Mouse (Mus musculus): ENCODE measurements at regions not wholly inside any gene's neighbourhood (a gene's known extent, or its start where the extent isn't known, plus 50 kb on each side); places are given as distances from the start of the nearest gene placed in this dataset.

GRCm38 (mm10) chr15:63624249-63624648 lies 220.7 kb downstream of the Gsdmc2 start:
- no peak for DNase-seq (ENCODE audit: low read depth, low spot score)
- Histone ChIP-seq H3K4me3 (ENCODE audit: insufficient read depth in 1 of 2, low read depth in 1 of 2, low read length in 2 of 2, poor library complexity in 1 of 2, severe bottlenecking in 1 of 2) (no peak overlapping the region), H3K4me1 (ENCODE audit: control insufficient read depth in 2 of 2, insufficient read depth in 2 of 2, low read length in 2 of 2, poor library complexity in 1 of 2) (no peaks in the 10 kb centered on the region), H3K36me3 (ENCODE audit: control insufficient read depth, insufficient read depth, low read length, poor library complexity, severe bottlenecking) (no peaks in the 10 kb centered on the region), H3K9me3 (ENCODE audit: control insufficient read depth, insufficient read depth, low read depth, low read length) (no peaks in the 10 kb centered on the region), H3K9ac (ENCODE audit: insufficient read depth, low read depth, low read length, poor library complexity, severe bottlenecking) (no peak overlapping the region), H3K27ac (ENCODE audit: insufficient read depth, low read depth, low read length, poor library complexity, severe bottlenecking) (no peak overlapping the region)
- in situ Hi-C loops (cut with MboI; ENCODE audit: low sequenced_read_pairs in 2 of 2, unreplicated experiment in 2 of 2): no loop called here
- TF ChIP-seq ZNF384 (IDR thresholded peaks at IDR 0.05; ENCODE audit: low read depth, low read length): no peak
- TF ChIP-seq MAFK (IDR thresholded peaks at IDR 0.05; ENCODE audit: insufficient read depth, low read depth, low read length): no peak
- no peak for TF ChIP-seq ZC3H11A (IDR thresholded peaks at IDR 0.05; ENCODE audit: borderline replicate concordance, low read depth, low read length)
- no peak for TF ChIP-seq HCFC1 (IDR thresholded peaks at IDR 0.05; ENCODE audit: borderline replicate concordance, insufficient read depth, low read length)
- no peak for TF ChIP-seq CHD2 (IDR thresholded peaks at IDR 0.05; ENCODE audit: low read depth, low read length)

- no peaks in the 10 kb centered on the region for H3K4me1 ChIP-seq (ENCODE audit: control insufficient read depth in 2 of 2, insufficient read depth in 2 of 2, low read length in 2 of 2, poor library complexity in 1 of 2)
- no peaks in the 10 kb centered on the region for H3K9me3 ChIP-seq (ENCODE audit: control insufficient read depth, insufficient read depth, low read depth, low read length)
- no peak overlapping the region for H3K4me3 ChIP-seq (ENCODE audit: insufficient read depth in 1 of 2, low read depth in 1 of 2, low read length in 2 of 2, poor library complexity in 1 of 2, severe bottlenecking in 1 of 2)
- H3K9ac ChIP-seq (ENCODE audit: insufficient read depth, low read depth, low read length, poor library complexity, severe bottlenecking): no peak overlapping the region
- TF ChIP-seq ZC3H11A (IDR thresholded peaks at IDR 0.05; ENCODE audit: borderline replicate concordance, low read depth, low read length): no peak
- TF ChIP-seq MAFK (IDR thresholded peaks at IDR 0.05; ENCODE audit: insufficient read depth, low read depth, low read length): no peak
- no peak for TF ChIP-seq CHD2 (IDR thresholded peaks at IDR 0.05; ENCODE audit: low read depth, low read length)
- no peak for TF ChIP-seq ZNF384 (IDR thresholded peaks at IDR 0.05; ENCODE audit: low read depth, low read length)
- no peak for TF ChIP-seq HCFC1 (IDR thresholded peaks at IDR 0.05; ENCODE audit: borderline replicate concordance, insufficient read depth, low read length)
- no peak overlapping the region for H3K27ac ChIP-seq (ENCODE audit: insufficient read depth, low read depth, low read length, poor library complexity, severe bottlenecking)
- in situ Hi-C loops (cut with MboI; ENCODE audit: low sequenced_read_pairs in 2 of 2, unreplicated experiment in 2 of 2): no loop called here
- no peaks in the 10 kb centered on the region for H3K36me3 ChIP-seq (ENCODE audit: control insufficient read depth, insufficient read depth, low read length, poor library complexity, severe bottlenecking)
- DNase-seq (ENCODE audit: low read depth, low spot score): no peak
These were observed 228.3 kb downstream of the Gsdmc2 start for GRCm38 (mm10) chr15:63616506-63617208.

- TF ChIP-seq ZNF384 (IDR thresholded peaks at IDR 0.05; ENCODE audit: low read depth, low read length): no peak
- TF ChIP-seq ZC3H11A (IDR thresholded peaks at IDR 0.05; ENCODE audit: borderline replicate concordance, low read depth, low read length): no peak
- no peak for TF ChIP-seq CHD2 (IDR thresholded peaks at IDR 0.05; ENCODE audit: low read depth, low read length)
- TF ChIP-seq HCFC1 (IDR thresholded peaks at IDR 0.05; ENCODE audit: borderline replicate concordance, insufficient read depth, low read length): no peak
- no peak for TF ChIP-seq MAFK (IDR thresholded peaks at IDR 0.05; ENCODE audit: insufficient read depth, low read depth, low read length)
- Histone ChIP-seq H3K36me3 (ENCODE audit: control insufficient read depth, insufficient read depth, low read length, poor library complexity, severe bottlenecking) (no peaks in the 10 kb centered on the region), H3K9ac (ENCODE audit: insufficient read depth, low read depth, low read length, poor library complexity, severe bottlenecking) (no peak overlapping the region), H3K27ac (ENCODE audit: insufficient read depth, low read depth, low read length, poor library complexity, severe bottlenecking) (no peak overlapping the region), H3K9me3 (ENCODE audit: control insufficient read depth, insufficient read depth, low read depth, low read length) (no peaks in the 10 kb centered on the region), H3K4me3 (ENCODE audit: insufficient read depth in 1 of 2, low read depth in 1 of 2, low read length in 2 of 2, poor library complexity in 1 of 2, severe bottlenecking in 1 of 2) (no peak overlapping the region), H3K4me1 (ENCODE audit: control insufficient read depth in 2 of 2, insufficient read depth in 2 of 2, low read length in 2 of 2, poor library complexity in 1 of 2) (no peaks in the 10 kb centered on the region)
- in situ Hi-C loops (cut with MboI; ENCODE audit: low sequenced_read_pairs in 2 of 2, unreplicated experiment in 2 of 2): no loop called here
- DNase-seq (ENCODE audit: low read depth, low spot score): no peak
These were observed 230.8 kb downstream of the Gsdmc2 start for GRCm38 (mm10) chr15:63614191-63614590.

- no peak for DNase-seq (ENCODE audit: low read depth, low spot score)
- in situ Hi-C loops (cut with MboI; ENCODE audit: low sequenced_read_pairs in 2 of 2, unreplicated experiment in 2 of 2): no loop called here
- no peak overlapping the region for H3K9ac ChIP-seq (ENCODE audit: insufficient read depth, low read depth, low read length, poor library complexity, severe bottlenecking)
These were observed 231.9 kb downstream of the Gsdmc2 start for GRCm38 (mm10) chr15:63613120-63613519.

More at GRCm38 (mm10) chr15:63613120-63613519, 231.9 kb downstream of the Gsdmc2 start:
- no peaks in the 10 kb centered on the region for H3K9me3 ChIP-seq (ENCODE audit: control insufficient read depth, insufficient read depth, low read depth, low read length)
- no peaks in the 10 kb centered on the region for H3K36me3 ChIP-seq (ENCODE audit: control insufficient read depth, insufficient read depth, low read length, poor library complexity, severe bottlenecking)
- no peaks in the 10 kb centered on the region for H3K4me1 ChIP-seq (ENCODE audit: control insufficient read depth in 2 of 2, insufficient read depth in 2 of 2, low read length in 2 of 2, poor library complexity in 1 of 2)
- no peak overlapping the region for H3K4me3 ChIP-seq (ENCODE audit: insufficient read depth in 1 of 2, low read depth in 1 of 2, low read length in 2 of 2, poor library complexity in 1 of 2, severe bottlenecking in 1 of 2)
- TF ChIP-seq ZC3H11A (IDR thresholded peaks at IDR 0.05; ENCODE audit: borderline replicate concordance, low read depth, low read length) (no peak), ZNF384 (IDR thresholded peaks at IDR 0.05; ENCODE audit: low read depth, low read length) (no peak), MAFK (IDR thresholded peaks at IDR 0.05; ENCODE audit: insufficient read depth, low read depth, low read length) (no peak), HCFC1 (IDR thresholded peaks at IDR 0.05; ENCODE audit: borderline replicate concordance, insufficient read depth, low read length) (no peak), CHD2 (IDR thresholded peaks at IDR 0.05; ENCODE audit: low read depth, low read length) (no peak)
- H3K27ac ChIP-seq (ENCODE audit: insufficient read depth, low read depth, low read length, poor library complexity, severe bottlenecking): no peak overlapping the region

All from ES-E14 (cell line).